Mouse (Mus musculus): ENCODE measurements at regions not wholly inside any gene's neighbourhood (a gene's known extent, or its start where the extent isn't known, plus 50 kb on each side); places are given as distances from the start of the nearest gene placed in this dataset.

DNA sequence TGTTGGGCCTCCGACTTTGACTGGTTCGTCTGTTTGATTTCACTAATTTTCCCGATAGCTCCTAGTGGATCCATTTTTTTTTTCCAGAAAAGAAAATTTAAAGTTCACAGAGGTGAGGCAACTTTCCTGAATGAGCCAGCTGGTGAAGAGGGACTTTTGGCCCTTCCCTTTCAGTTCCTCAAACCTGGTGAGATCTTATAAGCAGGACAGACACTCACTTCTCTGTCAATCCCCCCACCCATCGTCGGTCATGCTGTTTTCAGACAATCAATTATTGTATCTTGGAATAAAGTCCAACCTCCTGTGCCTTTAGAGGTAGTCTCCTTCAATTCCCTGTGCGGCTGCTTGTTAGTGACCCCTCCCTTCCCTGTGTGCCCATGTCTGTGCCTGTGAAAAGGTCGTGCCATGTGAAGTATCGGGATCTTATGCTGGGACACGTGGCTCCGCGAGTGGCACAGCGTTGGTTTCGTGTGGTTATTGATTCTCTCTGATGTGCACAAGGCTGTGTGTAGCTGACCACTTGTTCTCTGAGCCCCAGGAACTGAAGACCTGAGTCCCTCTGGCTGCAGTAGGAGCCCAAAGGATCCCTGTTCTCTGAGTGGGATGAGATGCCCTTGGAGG, 55.9 kb upstream of the Slc38a2 start:
- no peak for DNase-seq (ENCODE audit: low read depth)

DNA sequence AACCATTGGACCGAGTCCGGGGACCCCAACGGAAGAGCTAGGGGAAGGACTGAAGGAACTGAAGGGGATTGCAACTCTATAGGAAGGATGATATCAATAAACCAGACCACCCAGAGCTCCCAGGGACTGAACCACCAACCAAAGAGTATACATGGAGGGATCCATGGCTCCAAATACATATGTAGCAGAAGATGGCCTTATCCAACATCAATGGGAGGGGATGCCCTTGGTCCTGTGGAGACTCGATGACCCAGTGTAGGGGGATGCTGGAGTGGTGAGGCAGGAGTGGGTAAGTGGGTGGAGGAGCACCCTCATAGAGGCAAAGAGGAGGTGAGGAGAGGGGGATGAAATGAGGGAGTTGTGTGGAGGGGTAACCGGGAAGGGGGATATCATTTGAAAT, 54.5 kb upstream of the Slc38a2 start:
- DNase-seq (ENCODE audit: low read depth): no peak
- TF ChIP-seq POLR2A (IDR thresholded peaks at IDR 0.05; ENCODE audit: borderline replicate concordance, extremely low read depth, insufficient read depth, insufficient read length, poor library complexity, severe bottlenecking): no peak
- no peak for TF ChIP-seq CTCF (IDR thresholded peaks at IDR 0.05; ENCODE audit: borderline replicate concordance, extremely low read depth, insufficient read depth, insufficient read length)

More for the DNA sequence above, 55.9 kb upstream of the Slc38a2 start:
- no peak for TF ChIP-seq CTCF (IDR thresholded peaks at IDR 0.05; ENCODE audit: borderline replicate concordance, extremely low read depth, insufficient read depth, insufficient read length)

DNA sequence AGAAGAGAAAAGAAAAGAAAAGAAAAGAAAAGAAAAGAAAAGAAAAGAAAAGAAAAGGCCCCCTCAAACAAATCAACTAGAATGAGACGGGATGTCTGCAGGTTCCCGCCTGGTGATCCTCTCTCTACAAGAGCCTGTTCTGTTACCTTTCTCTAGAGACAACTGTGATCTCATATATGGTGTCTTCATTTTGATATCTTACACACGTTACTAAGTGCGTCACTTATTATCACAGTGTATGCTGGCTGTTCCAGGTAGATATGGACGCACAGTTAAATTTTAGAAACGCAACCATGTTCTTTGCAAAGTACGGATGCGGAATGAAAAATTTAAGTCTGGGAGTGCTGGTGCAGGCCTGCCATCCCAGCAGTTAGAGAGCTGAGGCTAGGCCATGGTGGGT, 53.2 kb upstream of the Slc38a2 start:
- no peak for DNase-seq (ENCODE audit: low read depth)
- TF ChIP-seq CTCF (IDR thresholded peaks at IDR 0.05; ENCODE audit: borderline replicate concordance, extremely low read depth, insufficient read depth, insufficient read length) (no peak), POLR2A (IDR thresholded peaks at IDR 0.05; ENCODE audit: borderline replicate concordance, extremely low read depth, insufficient read depth, insufficient read length, poor library complexity, severe bottlenecking) (no peak)

DNA sequence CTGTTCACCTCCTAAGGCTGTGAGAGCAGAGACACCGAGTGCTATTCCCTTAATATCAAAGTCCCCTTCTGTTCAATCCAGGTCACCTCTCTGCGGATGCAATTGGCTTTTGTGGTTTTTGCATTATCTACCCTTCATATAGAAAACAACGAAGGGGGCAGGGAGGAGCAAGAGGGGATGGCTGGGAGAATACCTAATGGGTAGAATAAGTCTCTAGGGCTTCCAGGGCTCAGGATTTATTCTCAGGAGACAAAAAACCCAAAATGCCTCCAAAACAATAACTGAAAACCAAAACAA, 52.5 kb upstream of the Slc38a2 start:
- no peak for DNase-seq (ENCODE audit: low read depth)
- TF ChIP-seq CTCF (IDR thresholded peaks at IDR 0.05; ENCODE audit: borderline replicate concordance, extremely low read depth, insufficient read depth, insufficient read length) (no peak), POLR2A (IDR thresholded peaks at IDR 0.05; ENCODE audit: borderline replicate concordance, extremely low read depth, insufficient read depth, insufficient read length, poor library complexity, severe bottlenecking) (no peak)

DNA sequence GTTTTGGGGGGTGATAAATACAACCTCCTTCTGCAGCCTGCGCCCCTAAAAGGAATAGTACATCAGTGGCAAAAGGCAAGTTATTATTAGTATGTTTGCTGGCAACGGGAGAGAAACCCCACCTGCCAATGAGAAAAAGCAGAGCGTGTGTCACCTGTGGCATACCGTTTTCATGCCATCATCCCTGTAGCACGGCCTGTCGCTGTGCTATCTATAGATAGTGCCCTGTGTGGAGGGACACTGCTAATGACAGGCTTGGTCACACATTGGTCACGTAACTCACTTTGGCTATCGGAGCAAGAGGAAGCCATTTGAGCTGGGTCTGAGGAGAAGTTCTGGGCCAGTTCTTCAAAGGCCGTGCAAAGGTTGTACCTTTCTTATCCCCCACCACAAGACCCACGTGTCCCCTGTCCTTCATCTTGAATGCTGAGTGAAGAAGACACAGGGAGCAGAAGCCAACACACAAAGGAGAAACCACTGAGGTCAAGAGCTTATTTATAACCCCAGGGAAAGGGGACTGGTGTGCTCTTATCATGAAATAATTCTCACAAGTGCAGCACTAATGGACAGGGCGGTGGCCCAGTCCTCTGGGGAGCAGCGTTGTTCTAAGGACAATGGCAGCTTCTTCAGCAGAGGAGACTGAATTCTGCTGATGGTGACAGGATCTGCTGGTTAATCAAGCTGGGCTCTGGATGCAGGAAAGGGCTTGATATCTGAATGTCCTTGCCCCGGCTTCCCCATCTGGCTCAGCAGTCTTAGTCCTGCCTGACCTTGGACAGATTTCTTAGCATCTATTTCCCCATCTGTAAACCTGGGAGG, 51.9 kb upstream of the Slc38a2 start:
- TF ChIP-seq CTCF (IDR thresholded peaks at IDR 0.05; ENCODE audit: borderline replicate concordance, extremely low read depth, insufficient read depth, insufficient read length): no peak
- no peak for TF ChIP-seq POLR2A (IDR thresholded peaks at IDR 0.05; ENCODE audit: borderline replicate concordance, extremely low read depth, insufficient read depth, insufficient read length, poor library complexity, severe bottlenecking)
- no peak for DNase-seq (ENCODE audit: low read depth)

DNA sequence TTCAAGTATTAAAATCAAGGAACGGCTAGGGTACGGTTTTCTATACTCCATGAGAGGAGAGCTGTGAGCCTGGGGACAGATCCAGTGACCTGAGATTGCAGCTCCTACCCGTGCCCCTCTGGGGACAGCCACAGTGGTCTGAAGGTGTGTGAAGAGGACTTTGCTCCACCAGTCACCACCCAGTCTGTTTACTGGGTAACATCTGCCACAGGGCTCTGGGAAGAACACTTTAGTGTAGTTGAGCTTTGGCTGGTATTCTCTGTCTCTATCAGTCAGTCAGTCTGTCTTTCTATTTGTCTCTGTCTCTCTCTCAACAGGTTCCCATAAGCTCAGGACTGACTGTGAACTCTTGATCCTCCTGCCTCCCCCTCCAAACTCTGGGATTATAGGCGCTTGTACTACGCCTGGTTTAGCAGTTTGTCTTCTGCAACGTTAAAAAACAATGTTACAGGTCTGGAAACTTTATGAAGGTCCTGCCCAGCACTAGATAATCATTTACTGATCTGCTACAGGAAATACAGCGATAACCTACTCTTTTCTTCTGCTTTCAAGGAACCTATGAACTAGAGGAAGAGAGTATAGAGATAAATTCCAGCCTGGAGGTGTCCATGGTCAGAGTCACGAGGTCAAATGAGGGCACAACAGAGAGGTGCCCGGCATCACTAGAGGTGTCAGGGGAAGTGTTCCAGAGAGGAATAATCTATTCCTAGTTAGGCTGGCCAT, 50.2 kb upstream of the Slc38a2 start:
- DNase-seq (ENCODE audit: low read depth): no peak
- TF ChIP-seq CTCF (IDR thresholded peaks at IDR 0.05; ENCODE audit: borderline replicate concordance, extremely low read depth, insufficient read depth, insufficient read length) (no peak), POLR2A (IDR thresholded peaks at IDR 0.05; ENCODE audit: borderline replicate concordance, extremely low read depth, insufficient read depth, insufficient read length, poor library complexity, severe bottlenecking) (no peak)

Data from brain, embryonic 14.5 days (tissue).